Comparison of ENCODE assay signal across 9 mouse cellular contexts in the genomic region with DNA sequence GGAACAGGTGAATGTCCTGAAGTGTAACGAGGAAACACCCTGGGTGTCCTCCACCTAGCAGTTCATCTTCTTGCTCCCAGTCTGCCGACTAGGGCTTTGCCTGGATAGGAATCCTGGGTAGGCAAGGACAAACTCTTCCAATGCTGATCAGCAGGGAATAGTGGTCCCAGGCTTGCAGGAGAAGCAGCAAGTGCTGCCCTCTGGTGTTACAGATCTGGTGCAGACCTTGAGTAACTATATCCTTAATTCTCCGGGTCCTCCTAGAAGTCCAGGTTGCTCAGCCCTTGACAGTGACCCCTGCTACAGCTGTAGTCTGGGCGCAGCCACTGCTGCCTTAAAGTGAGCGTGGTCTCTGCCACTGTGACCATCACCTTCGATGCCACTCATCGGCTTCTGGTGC. TPM values are rescaled to one million over a fixed set of nuclear protein-coding genes. Genes with fewer than 3 reads are reported as not detected.
DNase-seq lines count a peak whose midpoint lies in the region; ATAC-seq and TF ChIP-seq lines count a peak whose summit lies in the region.
"Had no signal": no experiment of that assay in that cellular context is flagged by ENCODE, and none has a peak within 500 bp of the region (broad histone marks: within the 10 kb centered on the region; RNA-seq: fewer than 3 reads in every experiment).

No protein-coding gene starts in this region.

- H3K9ac ChIP-seq in kidney, embryonic 14.5 days (ENCODE audit: low read depth, low read length): no peak overlapping the region
- H3K9ac ChIP-seq in lung, embryonic 14.5 days: no peak overlapping the region
- H3K9ac ChIP-seq: limb, embryonic 13.5 days had no signal

- peak; percentile 95 for TF ChIP-seq CTCF in cerebellum, adult 2 months (IDR thresholded peaks at IDR 0.05; ENCODE audit: borderline replicate concordance, insufficient read depth, low read depth, low read length)
- TF ChIP-seq CTCF in lung, embryonic 14.5 days (IDR thresholded peaks at IDR 0.05; ENCODE audit: low read depth): peak; percentile 82

- WGBS in cerebellum, adult 2 months: 24% methylated on average over 7 of the region's 7 CpGs
- 29% methylated on average over 7 of the region's 7 CpGs for WGBS in kidney, embryonic 14.5 days
- 28% methylated on average over 7 of the region's 7 CpGs for WGBS in lung, embryonic 14.5 days

- no peaks in the 10 kb centered on the region for H3K4me1 ChIP-seq in cerebellum, adult 2 months (ENCODE audit: control insufficient read depth, insufficient read depth, low read length)
- H3K4me1 ChIP-seq in kidney, embryonic 14.5 days (ENCODE audit: control insufficient read depth, insufficient read depth, low read length): no peaks in the 10 kb centered on the region
- H3K4me1 ChIP-seq in lung, embryonic 14.5 days (ENCODE audit: insufficient read depth): no peaks in the 10 kb centered on the region
- H3K4me1 ChIP-seq: limb, embryonic 13.5 days had no signal

- no peak for TF ChIP-seq POLR2A in cerebellum, adult 2 months (IDR thresholded peaks at IDR 0.05; ENCODE audit: borderline replicate concordance, insufficient read depth, low read length)

- no peaks in the 10 kb centered on the region for H3K27me3 ChIP-seq in cerebellum, adult 2 months (ENCODE audit: control insufficient read depth, insufficient read depth, low read length)
- no peaks in the 10 kb centered on the region; the same call in 1 of the 2 replicates for H3K27me3 ChIP-seq in kidney, embryonic 14.5 days (ENCODE audit: control insufficient read depth, insufficient read depth, low read length)
- no peaks in the 10 kb centered on the region for H3K27me3 ChIP-seq in lung, embryonic 14.5 days (ENCODE audit: insufficient read depth, low read length)

- H3K27ac ChIP-seq in cerebellum, adult 2 months (ENCODE audit: insufficient read depth, low read length): no peak overlapping the region
- H3K27ac ChIP-seq in kidney, embryonic 14.5 days (ENCODE audit: low read depth, low read length): no peak overlapping the region
- no peak overlapping the region for H3K27ac ChIP-seq in lung, embryonic 14.5 days (ENCODE audit: low read depth)
- H3K27ac ChIP-seq: limb, embryonic 13.5 days had no signal

- peak; percentile 59 for DNase-seq in ovary, postnatal 14 days (ENCODE audit: low spot score)
- no peak for DNase-seq in ovary, postnatal 10 days (ENCODE audit: low spot score)
- peak; percentile 71 to 74 for DNase-seq in cerebellum, adult 2 months
- peak; percentile 88 for DNase-seq in lung, embryonic 14.5 days
- DNase-seq in retina, postnatal 1 day: peak; percentile 87
- DNase-seq in thymus, postnatal 25 days: no peak

- no peak overlapping the region for H3K4me2 ChIP-seq in kidney, embryonic 14.5 days (replicated peaks; ENCODE audit: low read depth, low read length)
- H3K4me2 ChIP-seq in lung, embryonic 14.5 days: no peak overlapping the region
- H3K4me2 ChIP-seq: limb, embryonic 13.5 days had no signal

- ATAC-seq in frontal cortex, adult (ENCODE audit: low TSS enrichment): peak; percentile 92
- ATAC-seq in kidney, embryonic 14.5 days (ENCODE audit: low FRiP score, low TSS enrichment): peak; percentile 52
- ATAC-seq in lung, embryonic 14.5 days (ENCODE audit: insufficient read depth): peak; percentile 47; the same call in 1 of the 2 replicates

- no peak overlapping the region for H3K4me3 ChIP-seq in cerebellum, adult 2 months (replicated peaks; ENCODE audit: insufficient read depth, low read depth, low read length)
- no peak overlapping the region for H3K4me3 ChIP-seq in kidney, embryonic 14.5 days (ENCODE audit: low read length)
- H3K4me3 ChIP-seq in lung, embryonic 14.5 days (ENCODE audit: low read depth, low read length): no peak overlapping the region
- H3K4me3 ChIP-seq: limb, embryonic 13.5 days had no signal

- no peaks in the 10 kb centered on the region for H3K36me3 ChIP-seq in kidney, embryonic 14.5 days (ENCODE audit: control insufficient read depth, insufficient read depth, low read length)
- H3K36me3 ChIP-seq in lung, embryonic 14.5 days (ENCODE audit: insufficient read depth): no peaks in the 10 kb centered on the region
- H3K36me3 ChIP-seq: limb, embryonic 13.5 days had no signal

- no peaks in the 10 kb centered on the region for H3K9me3 ChIP-seq in kidney, embryonic 14.5 days (ENCODE audit: control insufficient read depth, low read length)
- no peaks in the 10 kb centered on the region for H3K9me3 ChIP-seq in lung, embryonic 14.5 days (ENCODE audit: low read depth, low read length)
- H3K9me3 ChIP-seq: limb, embryonic 13.5 days had no signal

RNA-seq across cellular contexts. Expression of a gene that starts 12.7 kb away (rescaled TPM):
- 12.2 and 14.3 TPM in 2 replicates for polyA plus RNA-seq in cerebellum, adult 2 months (2012; rRNA removed)
- polyA plus RNA-seq in kidney, embryonic 14.5 days (2014; fragmentation: Nextera tagmentation; extraction: Ambion mirVana): 5.7 and 6.6 TPM in 2 replicates
- 3.4 and 5.3 TPM in 2 replicates for polyA plus RNA-seq in lung, embryonic 14.5 days (2014; fragmentation: Nextera tagmentation; extraction: Ambion mirVana)

RNA-seq across cellular contexts. Expression of a gene that starts 13.0 kb away (rescaled TPM):
- polyA plus RNA-seq in cerebellum, adult 2 months (2012; rRNA removed): 17.4 and 22.6 TPM in 2 replicates
- 0.29 TPM in 1 of 2 replicates, not detected in the other for polyA plus RNA-seq in kidney, embryonic 14.5 days (2014; fragmentation: Nextera tagmentation; extraction: Ambion mirVana)
- 0.14 and 0.16 TPM in 2 replicates for polyA plus RNA-seq in lung, embryonic 14.5 days (2014; fragmentation: Nextera tagmentation; extraction: Ambion mirVana)

RNA-seq across cellular contexts. Expression of a gene that starts 48.2 kb away (rescaled TPM):
- 8.9 and 9.9 TPM in 2 replicates for polyA plus RNA-seq in cerebellum, adult 2 months (2012; rRNA removed)
- 5.3 and 7.3 TPM in 2 replicates for polyA plus RNA-seq in kidney, embryonic 14.5 days (2014; fragmentation: Nextera tagmentation; extraction: Ambion mirVana)
- polyA plus RNA-seq in lung, embryonic 14.5 days (2014; fragmentation: Nextera tagmentation; extraction: Ambion mirVana): 13.1 and 13.5 TPM in 2 replicates

Comparison
In these comparisons a context has a peak if more than half of its experiments do, and no peak if none do; other contexts are left out.
1. DNase-seq: peak in ovary, postnatal 14 days (single experiment), cerebellum, adult 2 months (2 of 2), lung, embryonic 14.5 days (single experiment) and retina, postnatal 1 day (single experiment); none in ovary, postnatal 10 days (single experiment) and thymus, postnatal 25 days (single experiment).
2. RNA of a gene that starts 13.0 kb away (polyA plus RNA-seq): 17.4 to 22.6 TPM in cerebellum, adult 2 months; 0.14 to 0.16 TPM in lung, embryonic 14.5 days and 0.29 TPM in kidney, embryonic 14.5 days; every median in the first group is over 10 times any median in the second.
3. Peak in every context shown above with its lines, with median percentiles within 50 percentile points of each other: ATAC-seq.